Mouse (Mus musculus): ENCODE data around the gene Bcl2l1. TPM values are rescaled to one million over a fixed set of nuclear protein-coding genes. Genes with fewer than 3 reads are reported as not detected.

The Bcl2l1 gene
- polyA plus RNA-seq, 1 experiment from 2014 or later = 104 TPM

DNA sequence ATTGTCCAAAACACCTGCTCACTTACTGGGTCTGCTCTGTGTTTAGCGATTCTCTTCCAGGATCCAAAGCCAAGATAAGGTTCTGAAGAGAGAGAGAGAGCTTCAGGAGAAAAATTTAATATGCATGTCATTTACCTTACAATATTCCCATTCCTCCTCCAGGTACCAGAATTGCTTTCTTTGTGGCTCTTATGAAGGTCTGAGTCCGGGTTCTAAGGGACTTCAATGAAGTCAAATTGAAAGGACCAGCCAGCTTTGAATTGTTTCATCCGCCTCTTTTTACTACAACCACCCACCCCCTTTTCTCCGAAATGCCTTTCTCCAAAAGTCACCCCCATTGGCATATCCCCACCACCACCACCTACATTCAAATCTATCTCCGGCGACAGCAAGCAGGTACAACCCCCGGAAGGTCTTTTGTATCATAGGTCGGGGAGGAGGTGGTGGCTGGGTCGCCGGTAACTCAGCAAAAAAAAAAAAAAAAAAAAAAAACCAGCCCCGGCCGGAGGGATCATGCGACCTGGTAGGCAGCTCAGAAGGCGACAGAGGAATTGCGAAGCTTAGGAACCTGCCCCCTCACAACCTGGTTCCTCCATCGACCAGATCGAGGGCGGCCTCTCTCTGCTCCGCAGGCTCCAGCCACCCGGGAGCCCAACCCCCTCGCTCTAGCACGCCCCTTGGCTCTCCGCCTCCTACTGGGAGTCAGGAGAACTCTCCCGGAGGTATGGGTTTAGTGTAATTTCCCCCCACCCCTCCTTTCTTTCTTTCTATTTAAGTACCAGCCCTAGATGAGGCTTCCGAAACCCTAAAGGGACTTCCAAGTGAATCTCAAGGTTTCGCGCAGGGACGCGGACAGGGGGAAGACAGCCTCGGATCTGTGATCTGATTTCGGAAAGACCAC, 1.3 kb downstream of the Bcl2l1 start:
- DNase-seq (ENCODE audit: extremely low spot score, low spot score) = peak; percentile 78
- Histone ChIP-seq H3K9me3 (no peaks in the 10 kb centered on the region), H3K4me1 (peaks cover 52% of the 10 kb centered on the region), H3K27me3 (ENCODE audit: poor library complexity, severe bottlenecking) (no peaks in the 10 kb centered on the region; the same call in 1 of the 2 replicates), H3K27ac (peak overlapping the region; percentile 99), H3K4me3 (peak overlapping the region; percentile 81), H3K36me3 (replicated peaks) (peaks cover 37% of the 10 kb centered on the region)
- WGBS = 3% methylated on average over 31 of the region's 31 CpGs

DNA sequence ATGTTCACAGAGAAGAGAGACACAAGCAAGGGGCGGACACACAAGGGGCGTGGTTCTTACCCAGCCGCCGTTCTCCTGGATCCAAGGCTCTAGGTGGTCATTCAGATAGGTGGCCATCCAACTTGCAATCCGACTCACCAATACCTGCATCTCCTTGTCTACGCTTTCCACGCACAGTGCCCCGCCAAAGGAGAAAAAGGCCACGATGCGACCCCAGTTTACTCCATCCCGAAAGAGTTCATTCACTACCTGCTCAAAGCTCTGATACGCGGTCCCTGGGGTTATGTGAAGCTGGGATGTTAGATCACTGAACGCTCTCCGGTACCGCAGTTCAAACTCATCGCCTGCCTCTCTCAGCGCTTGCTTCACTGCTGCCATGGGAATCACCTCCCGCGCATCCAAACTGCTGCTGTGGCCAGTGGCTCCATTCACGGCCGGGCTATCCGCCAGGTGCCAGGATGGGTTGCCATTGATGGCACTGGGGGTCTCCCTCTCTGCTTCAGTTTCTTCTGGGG, 2.1 kb downstream of the Bcl2l1 start:
- no peaks in the 10 kb centered on the region for H3K9me3 ChIP-seq
- peaks cover 57% of the 10 kb centered on the region for H3K4me1 ChIP-seq
- DNase-seq (ENCODE audit: extremely low spot score, low spot score) = no peak
- H3K4me3 ChIP-seq = peak overlapping the region; percentile 81
- H3K27ac ChIP-seq = peak overlapping the region; percentile 99
- 84% methylated on average over 23 of the region's 23 CpGs for WGBS
- no peaks in the 10 kb centered on the region; the same call in 1 of the 2 replicates for H3K27me3 ChIP-seq (ENCODE audit: poor library complexity, severe bottlenecking)
- H3K36me3 ChIP-seq (replicated peaks) = peaks cover 44% of the 10 kb centered on the region

DNA sequence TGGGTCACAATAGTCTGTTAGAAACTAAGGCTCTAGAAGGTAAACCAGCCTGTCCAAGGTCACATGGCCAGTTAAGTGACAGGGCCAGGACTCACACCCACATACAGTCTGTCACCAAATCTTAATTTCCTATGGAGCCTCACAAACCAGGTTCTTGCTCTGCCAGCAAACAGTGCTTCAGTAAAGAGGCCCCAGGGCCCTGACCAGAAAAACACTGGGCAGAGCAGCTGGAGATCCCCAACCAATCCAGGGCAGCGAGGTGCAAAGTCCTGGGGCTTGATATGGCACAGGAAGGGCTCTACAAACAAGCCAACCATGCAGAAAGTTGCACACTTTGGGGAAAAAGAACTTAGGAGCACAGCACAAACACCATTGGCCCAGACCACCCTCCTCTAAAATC, 3.0 kb downstream of the Bcl2l1 start:
- Histone ChIP-seq H3K27ac (peak overlapping the region; percentile 62), H3K4me3 (peak overlapping the region; percentile 81), H3K36me3 (replicated peaks) (peaks cover 49% of the 10 kb centered on the region), H3K27me3 (ENCODE audit: poor library complexity, severe bottlenecking) (no peaks in the 10 kb centered on the region; the same call in 1 of the 2 replicates), H3K9me3 (no peaks in the 10 kb centered on the region), H3K4me1 (peaks cover 57% of the 10 kb centered on the region)
- 74% methylated on average over 1 of the region's 1 CpGs for WGBS
- DNase-seq (ENCODE audit: extremely low spot score, low spot score) = no peak

DNA sequence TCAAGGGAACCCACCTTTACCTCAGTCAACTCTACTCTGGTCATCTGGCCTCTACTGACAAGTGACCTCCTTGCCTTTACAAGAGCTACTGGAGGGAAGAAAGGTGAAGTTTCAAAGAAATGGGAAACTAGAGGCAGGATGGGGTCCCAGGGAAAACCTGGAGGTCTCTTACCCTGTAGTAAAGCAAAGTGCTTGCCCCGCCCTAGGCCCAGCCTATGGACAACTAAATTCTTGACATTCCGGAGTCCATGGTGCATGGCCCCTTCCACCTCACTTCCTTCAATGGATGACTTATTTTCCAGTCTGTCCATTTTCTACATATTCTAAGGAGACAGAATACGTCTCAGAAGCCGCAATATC, 3.5 kb downstream of the Bcl2l1 start:
- Histone ChIP-seq H3K36me3 (replicated peaks) (peaks cover 49% of the 10 kb centered on the region), H3K4me1 (peaks cover 57% of the 10 kb centered on the region), H3K27me3 (ENCODE audit: poor library complexity, severe bottlenecking) (no peaks in the 10 kb centered on the region; the same call in 1 of the 2 replicates), H3K9me3 (no peaks in the 10 kb centered on the region), H3K4me3 (peak overlapping the region; percentile 81), H3K27ac (peak overlapping the region; percentile 62; the same call in 1 of the 2 replicates)
- DNase-seq (ENCODE audit: extremely low spot score, low spot score) = no peak
- WGBS = 80% methylated on average over 4 of the region's 4 CpGs

DNA sequence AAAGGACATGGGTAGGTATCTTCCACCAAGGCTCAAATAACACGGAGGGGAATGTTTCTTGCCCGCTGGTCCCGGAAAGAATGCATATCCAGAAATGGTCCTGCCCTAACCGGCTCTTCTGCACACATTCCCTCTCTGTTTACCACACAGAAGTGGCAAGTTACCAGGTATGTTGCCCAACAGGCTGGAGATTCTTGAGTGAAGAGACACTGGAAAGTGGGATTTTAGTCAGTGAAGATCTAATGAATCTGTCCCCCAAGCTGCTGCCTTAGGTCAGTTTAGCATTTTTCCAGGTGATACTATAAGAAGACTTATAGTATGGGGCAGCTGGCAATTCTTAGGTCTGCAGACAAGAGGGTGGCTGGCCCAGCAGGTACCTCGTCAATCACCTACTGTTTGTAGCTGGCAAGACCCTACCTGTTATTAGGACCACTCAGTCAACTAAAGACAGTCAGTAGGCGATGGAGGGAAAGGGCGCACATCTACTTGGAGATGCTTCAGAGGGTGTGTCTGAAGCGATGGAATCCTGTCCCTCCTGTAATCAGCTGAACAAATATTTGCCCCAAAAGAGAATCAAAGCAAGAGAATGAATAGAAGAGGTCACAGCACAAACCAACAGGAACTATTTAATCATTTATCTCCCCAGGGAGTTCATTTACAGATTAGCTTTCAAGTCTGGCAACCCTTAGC, 4.1 kb downstream of the Bcl2l1 start:
- peaks cover 57% of the 10 kb centered on the region for H3K4me1 ChIP-seq
- WGBS = 85% methylated on average over 8 of the region's 8 CpGs

DNA sequence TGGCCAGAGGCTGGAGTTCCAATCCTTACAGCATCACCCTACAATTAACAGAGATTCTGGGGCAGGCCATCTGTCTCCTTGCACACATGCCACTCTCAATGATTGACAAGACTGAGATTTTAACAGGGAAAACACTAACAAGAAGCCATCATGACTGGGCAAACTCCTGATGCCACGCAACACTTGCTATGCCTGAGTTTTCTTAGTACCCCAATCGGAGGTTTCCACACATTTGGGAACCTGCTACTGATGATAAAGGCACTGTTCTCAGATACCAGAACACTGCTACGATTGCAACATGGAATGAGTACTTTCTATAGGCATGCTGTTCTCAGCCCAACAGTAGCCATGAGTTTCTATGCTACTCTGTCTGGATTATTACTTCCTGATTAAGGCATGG, 5.0 kb downstream of the Bcl2l1 start:
- WGBS = 89% methylated on average over 3 of the region's 3 CpGs
- no peaks in the 10 kb centered on the region for H3K27me3 ChIP-seq (ENCODE audit: poor library complexity, severe bottlenecking)
- H3K36me3 ChIP-seq (replicated peaks) = peaks cover 62% of the 10 kb centered on the region
- no peak for DNase-seq (ENCODE audit: extremely low spot score, low spot score)
- H3K4me1 ChIP-seq = peaks cover 55% of the 10 kb centered on the region
- H3K4me3 ChIP-seq = no peak overlapping the region
- H3K27ac ChIP-seq = no peak overlapping the region
- no peaks in the 10 kb centered on the region for H3K9me3 ChIP-seq

More for the DNA sequence above, 4.1 kb downstream of the Bcl2l1 start:
- Histone ChIP-seq H3K27me3 (ENCODE audit: poor library complexity, severe bottlenecking) (no peaks in the 10 kb centered on the region), H3K9me3 (no peaks in the 10 kb centered on the region), H3K4me3 (peak overlapping the region; percentile 81), H3K36me3 (replicated peaks) (peaks cover 53% of the 10 kb centered on the region), H3K27ac (0 out of 2 replicates have a peak overlapping the region, but pooled peaks have one; percentile 62)
- no peak for DNase-seq (ENCODE audit: extremely low spot score, low spot score)

DNA sequence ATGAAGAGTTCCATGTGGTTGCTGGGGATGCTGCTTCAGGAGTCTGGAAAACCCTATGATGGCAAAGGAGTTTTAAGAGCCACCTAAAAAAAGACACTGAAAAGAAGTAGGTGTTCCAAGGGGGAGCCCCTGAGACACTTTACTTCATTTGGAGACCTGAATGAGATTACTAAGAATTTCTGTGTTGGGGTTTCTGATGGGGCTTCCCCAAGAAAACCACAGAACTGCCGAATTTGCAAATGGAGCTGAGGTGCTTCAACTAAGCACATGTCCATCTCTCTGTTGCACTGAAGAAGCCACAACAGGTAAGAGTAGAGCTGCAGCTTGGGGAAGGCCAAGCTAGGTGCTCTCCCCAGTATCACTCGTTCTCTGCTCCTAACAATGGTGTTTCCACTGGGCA, 5.8 kb downstream of the Bcl2l1 start:
- H3K4me3 ChIP-seq = no peak overlapping the region
- H3K27ac ChIP-seq = 0 out of 2 replicates have a peak overlapping the region, but pooled peaks have one; percentile 0
- no peaks in the 10 kb centered on the region for H3K9me3 ChIP-seq
- peaks cover 62% of the 10 kb centered on the region for H3K4me1 ChIP-seq
- 84% methylated on average over 2 of the region's 2 CpGs for WGBS
- H3K36me3 ChIP-seq (replicated peaks) = peaks cover 69% of the 10 kb centered on the region
- H3K27me3 ChIP-seq (ENCODE audit: poor library complexity, severe bottlenecking) = no peaks in the 10 kb centered on the region
- DNase-seq (ENCODE audit: extremely low spot score, low spot score) = no peak

DNA sequence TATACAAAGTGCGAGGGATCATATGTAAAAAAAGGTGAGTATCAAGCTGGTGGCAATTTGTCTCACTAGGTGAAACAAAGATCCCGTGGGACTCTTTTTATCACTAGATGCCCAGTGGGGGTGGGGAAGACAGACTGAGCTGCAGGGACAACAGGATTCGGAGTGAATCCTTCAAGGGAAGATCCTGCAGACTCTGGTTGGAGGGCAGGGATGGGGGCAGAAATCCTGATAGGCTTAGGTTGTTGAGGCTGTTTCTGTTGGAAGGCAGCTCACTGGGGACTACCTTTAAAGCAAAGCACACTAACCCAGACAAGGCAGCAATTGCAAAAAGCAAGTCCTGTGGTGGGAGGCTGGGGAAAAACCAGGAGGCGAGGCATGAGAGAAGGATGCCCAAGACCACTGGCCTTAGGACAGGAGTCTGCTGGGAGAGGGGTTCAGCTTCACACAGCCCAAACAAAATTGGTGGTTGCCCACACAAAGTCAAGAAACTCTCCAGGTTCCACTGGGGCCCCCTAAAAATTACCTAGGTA, 6.3 kb downstream of the Bcl2l1 start:
- Histone ChIP-seq H3K9me3 (no peaks in the 10 kb centered on the region), H3K4me3 (no peak overlapping the region), H3K4me1 (peaks cover 67% of the 10 kb centered on the region), H3K27me3 (ENCODE audit: poor library complexity, severe bottlenecking) (no peaks in the 10 kb centered on the region), H3K36me3 (replicated peaks) (peaks cover 73% of the 10 kb centered on the region), H3K27ac (0 out of 2 replicates have a peak overlapping the region, but pooled peaks have one; percentile 0)
- DNase-seq (ENCODE audit: extremely low spot score, low spot score) = no peak
- WGBS = 81% methylated on average over 4 of the region's 4 CpGs

DNA sequence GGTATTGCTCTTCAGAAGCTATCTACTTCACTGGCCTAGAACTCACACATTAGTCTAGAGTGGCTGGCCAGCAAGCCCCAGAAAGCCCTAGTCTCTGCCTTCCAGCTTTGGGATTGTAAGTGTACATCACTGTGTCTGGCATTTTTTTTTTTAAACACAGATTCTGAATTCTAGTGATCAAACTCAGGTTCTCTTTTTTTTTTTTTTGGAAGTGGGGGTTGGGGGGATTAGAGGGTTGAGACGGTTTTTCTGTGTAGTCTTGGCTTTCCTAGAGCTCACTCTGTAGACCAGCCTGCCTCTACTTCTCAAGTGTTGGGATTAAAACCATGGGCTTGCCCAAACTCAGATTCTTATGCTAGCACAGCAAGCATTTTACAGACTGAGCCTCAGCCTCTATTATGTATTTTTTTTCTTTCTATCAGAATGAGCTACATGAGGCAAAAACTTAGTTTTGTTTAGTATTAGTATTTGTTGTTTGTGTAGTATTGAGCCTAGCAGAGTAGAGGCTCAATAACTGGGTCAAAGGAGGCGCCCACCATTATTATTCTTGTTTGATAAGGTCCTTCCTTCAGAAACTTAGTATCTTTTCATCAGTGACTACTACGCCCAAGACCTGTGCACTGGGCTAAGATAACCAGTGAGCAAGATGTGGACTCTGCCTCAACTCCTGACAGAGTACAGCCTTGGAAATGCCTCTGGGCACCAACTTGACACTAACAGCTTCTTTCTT, 6.9 kb downstream of the Bcl2l1 start:
- Histone ChIP-seq H3K36me3 (replicated peaks) (peaks cover 78% of the 10 kb centered on the region), H3K27me3 (ENCODE audit: poor library complexity, severe bottlenecking) (no peaks in the 10 kb centered on the region), H3K27ac (no peak overlapping the region), H3K4me3 (no peak overlapping the region), H3K9me3 (no peaks in the 10 kb centered on the region), H3K4me1 (peaks cover 67% of the 10 kb centered on the region)
- 83% methylated on average over 3 of the region's 3 CpGs for WGBS
- no peak for DNase-seq (ENCODE audit: extremely low spot score, low spot score)

DNA sequence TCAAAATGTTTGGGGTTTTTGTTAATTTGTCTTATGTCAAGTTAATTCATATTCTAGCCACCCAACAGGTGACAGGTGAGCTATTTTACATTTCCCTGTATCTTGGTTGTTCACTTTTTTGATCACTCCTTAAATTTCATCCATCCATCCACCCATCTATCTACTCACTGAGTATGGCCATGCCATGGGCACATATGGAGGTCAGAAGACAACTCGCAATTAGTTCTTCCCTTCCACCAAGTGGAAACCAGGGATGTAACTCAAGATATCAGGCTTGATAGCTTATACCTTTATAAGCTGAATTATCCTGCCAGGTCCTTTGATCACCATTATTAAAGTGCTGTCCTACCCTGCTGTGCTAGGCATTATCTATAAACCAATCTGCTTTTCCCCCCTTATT, 7.8 kb downstream of the Bcl2l1 start:
- DNase-seq (ENCODE audit: extremely low spot score, low spot score) = no peak
- Histone ChIP-seq H3K36me3 (replicated peaks) (peaks cover 81% of the 10 kb centered on the region), H3K4me1 (peaks cover 61% of the 10 kb centered on the region)

DNA sequence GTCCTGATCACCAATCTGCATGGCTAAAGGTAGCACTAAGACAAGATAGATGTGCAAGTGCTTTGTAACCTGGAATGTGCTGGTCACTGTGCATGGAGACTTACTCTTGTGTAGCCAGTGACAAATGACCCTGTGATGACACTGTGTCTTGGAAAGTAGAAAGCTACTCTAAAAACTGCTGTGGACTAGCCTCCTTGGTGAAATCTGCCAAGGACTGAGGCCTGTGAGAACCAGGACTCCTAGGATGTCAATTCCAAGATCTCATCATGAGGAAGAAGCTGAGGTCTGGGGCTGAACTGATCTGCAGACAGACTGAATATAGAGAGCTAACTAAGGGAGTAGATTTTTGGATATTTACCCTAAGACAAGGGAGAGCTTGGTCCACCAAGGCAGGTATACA, 10.0 kb downstream of the Bcl2l1 start:
- Histone ChIP-seq H3K27ac (peak overlapping the region; percentile 71; the same call in 1 of the 2 replicates), H3K36me3 (replicated peaks) (peaks cover 77% of the 10 kb centered on the region)
- DNase-seq (ENCODE audit: extremely low spot score, low spot score) = no peak

More for the DNA sequence above, 7.8 kb downstream of the Bcl2l1 start:
- Histone ChIP-seq H3K27me3 (ENCODE audit: poor library complexity, severe bottlenecking) (no peaks in the 10 kb centered on the region), H3K27ac (no peak overlapping the region), H3K9me3 (no peaks in the 10 kb centered on the region), H3K4me3 (no peak overlapping the region)
- WGBS = 94% methylated on average over 1 of the region's 1 CpGs

DNA sequence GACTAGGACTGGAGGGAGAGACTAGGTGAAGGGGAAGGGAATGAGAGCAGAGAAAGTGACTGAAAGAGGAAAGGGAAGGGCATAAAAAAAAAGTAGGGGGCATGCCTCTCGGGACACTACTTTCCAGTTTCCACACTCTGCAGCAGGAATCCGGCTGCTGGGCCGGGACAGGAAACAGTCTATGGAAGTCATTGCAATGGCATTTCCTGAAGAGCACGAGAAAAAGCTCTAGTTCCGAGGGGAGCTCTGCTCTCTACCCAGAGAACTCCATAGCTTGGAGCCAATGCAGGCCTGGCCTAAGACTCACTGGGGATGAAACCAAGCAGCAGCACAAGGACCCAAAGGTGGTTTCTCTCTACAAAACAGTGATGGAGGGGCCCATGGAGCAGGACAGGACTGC, 10.5 kb downstream of the Bcl2l1 start:
- Histone ChIP-seq H3K36me3 (replicated peaks) (peaks cover 73% of the 10 kb centered on the region), H3K9me3 (no peaks in the 10 kb centered on the region), H3K4me1 (peaks cover 60% of the 10 kb centered on the region), H3K4me3 (peak overlapping the region; percentile 6; the same call in 1 of the 2 replicates), H3K27ac (peak overlapping the region; percentile 71), H3K27me3 (ENCODE audit: poor library complexity, severe bottlenecking) (no peaks in the 10 kb centered on the region)
- DNase-seq (ENCODE audit: extremely low spot score, low spot score) = no peak
- WGBS = 50% methylated on average over 5 of the region's 5 CpGs

More for the DNA sequence above, 10.0 kb downstream of the Bcl2l1 start:
- no peaks in the 10 kb centered on the region for H3K27me3 ChIP-seq (ENCODE audit: poor library complexity, severe bottlenecking)
- peaks cover 59% of the 10 kb centered on the region for H3K4me1 ChIP-seq
- no peak overlapping the region for H3K4me3 ChIP-seq
- H3K9me3 ChIP-seq = no peaks in the 10 kb centered on the region
